Comparison of ENCODE assay signal across 8 mouse cellular contexts in genomic region chr19:4438791-4439160, GRCm38 (mm10). TPM values are rescaled to one million over a fixed set of nuclear protein-coding genes. Genes with fewer than 3 reads are reported as not detected.
A peak's percentile ranks its signal among the peaks of the same experiment; 100 is the strongest.
DNase-seq lines count a peak whose midpoint lies in the region; ATAC-seq lines count a peak whose summit lies in the region.

No protein-coding gene starts in this region.

- peaks cover 62% of the 10 kb centered on the region for H3K27me3 ChIP-seq in megakaryocyte, embryonic 14.5 days (replicated peaks)
- peaks cover 37% of the 10 kb centered on the region for H3K27me3 ChIP-seq in forebrain, embryonic 10.5 days (ENCODE audit: poor library complexity, severe bottlenecking)
- no peaks in the 10 kb centered on the region for H3K27me3 ChIP-seq in limb, embryonic 13.5 days
- no peaks in the 10 kb centered on the region for H3K27me3 ChIP-seq in stomach, embryonic 16.5 days (ENCODE audit: control insufficient read depth, insufficient read depth, low read length)

- ATAC-seq in megakaryocyte, adult 5-6 weeks (ENCODE audit: poor library complexity, severe bottlenecking) = no peak
- 0 out of 2 replicates have a peak, but pooled peaks have one; percentile 6 for ATAC-seq in limb, embryonic 13.5 days (ENCODE audit: low FRiP score, low read depth)
- ATAC-seq in stomach, embryonic 16.5 days (ENCODE audit: insufficient read depth, low FRiP score) = no peak
- ATAC-seq in megakaryocyte progenitor cell, adult 5-6 weeks (replicated peaks; ENCODE audit: poor library complexity) = no peak
- no peak for ATAC-seq in activated CD4-positive, CD25-positive, alpha-beta regulatory T cell, adult 4 months

- H3K4me3 ChIP-seq in megakaryocyte, embryonic 14.5 days (replicated peaks) = peak overlapping the region; percentile 88
- H3K4me3 ChIP-seq in forebrain, embryonic 10.5 days = peak overlapping the region; percentile 81
- H3K4me3 ChIP-seq in limb, embryonic 13.5 days = peak overlapping the region; percentile 83
- peak overlapping the region; percentile 70 for H3K4me3 ChIP-seq in stomach, embryonic 16.5 days (replicated peaks; ENCODE audit: low read length)

- H3K9me3 ChIP-seq in megakaryocyte, embryonic 14.5 days = peaks cover 17% of the 10 kb centered on the region
- H3K9me3 ChIP-seq in forebrain, embryonic 10.5 days = no peaks in the 10 kb centered on the region; the same call in 1 of the 2 replicates
- no peaks in the 10 kb centered on the region for H3K9me3 ChIP-seq in limb, embryonic 13.5 days
- no peaks in the 10 kb centered on the region for H3K9me3 ChIP-seq in stomach, embryonic 16.5 days (replicated peaks; ENCODE audit: control insufficient read depth, low read length)

- no peak for DNase-seq in forebrain, embryonic 10.5 days (ENCODE audit: extremely low spot score, low spot score)
- DNase-seq in left cerebral cortex, postnatal 10 days (ENCODE audit: extremely low spot score in 1 of 2, low spot score in 2 of 2) = no peak

- H3K36me3 ChIP-seq in megakaryocyte, embryonic 14.5 days (replicated peaks; ENCODE audit: low read length) = no peaks in the 10 kb centered on the region
- peaks cover 2% of the 10 kb centered on the region; the same call in 1 of the 2 replicates for H3K36me3 ChIP-seq in forebrain, embryonic 10.5 days (replicated peaks)
- H3K36me3 ChIP-seq in limb, embryonic 13.5 days = peaks cover 17% of the 10 kb centered on the region
- H3K36me3 ChIP-seq in stomach, embryonic 16.5 days (ENCODE audit: control insufficient read depth, insufficient read depth, low read length) = no peaks in the 10 kb centered on the region

- H3K4me2 ChIP-seq in limb, embryonic 13.5 days (replicated peaks) = peak overlapping the region; percentile 91
- peak overlapping the region; percentile 69 for H3K4me2 ChIP-seq in stomach, embryonic 16.5 days (ENCODE audit: low read depth, low read length)

- peak overlapping the region; percentile 85 for H3K27ac ChIP-seq in forebrain, embryonic 10.5 days
- H3K27ac ChIP-seq in limb, embryonic 13.5 days = peak overlapping the region; percentile 55; the same call in 1 of the 2 replicates
- peak overlapping the region; percentile 57 for H3K27ac ChIP-seq in stomach, embryonic 16.5 days (ENCODE audit: low read length)

- peaks cover 50% of the 10 kb centered on the region for H3K4me1 ChIP-seq in megakaryocyte, embryonic 14.5 days
- H3K4me1 ChIP-seq in forebrain, embryonic 10.5 days = peaks cover 46% of the 10 kb centered on the region
- peaks cover 45% of the 10 kb centered on the region for H3K4me1 ChIP-seq in limb, embryonic 13.5 days
- H3K4me1 ChIP-seq in stomach, embryonic 16.5 days (ENCODE audit: control insufficient read depth, insufficient read depth, low read length) = peaks cover 33% of the 10 kb centered on the region

- WGBS in forebrain, embryonic 10.5 days = 7% methylated on average over 8 of the region's 8 CpGs
- 1% methylated on average over 8 of the region's 8 CpGs for WGBS in limb, embryonic 13.5 days
- WGBS in stomach, embryonic 16.5 days = 5% methylated on average over 8 of the region's 8 CpGs

- intact Hi-C loops in left cerebral cortex, postnatal 10 days (cut with DNase I) = no loop called here

- H3K9ac ChIP-seq in limb, embryonic 13.5 days = peak overlapping the region; percentile 85
- H3K9ac ChIP-seq in stomach, embryonic 16.5 days (ENCODE audit: low read length) = peak overlapping the region; percentile 81

RNA-seq across cellular contexts. Expression of gene Rhod, which starts 0.5 kb away (rescaled TPM):
- 0.16 TPM in 1 of 2 replicates, not detected in the other for polyA plus RNA-seq in megakaryocyte, embryonic 14.5 days (2012; ENCODE audit: insufficient read depth, low replicate concordance)
- not detected in 2 replicates for total RNA-seq in megakaryocyte, adult 5-6 weeks (2015)
- not detected in 2 replicates for total RNA-seq in megakaryocyte, adult 5-6 weeks (2017)
- polyA plus RNA-seq in forebrain, embryonic 10.5 days (2016; fragmentation: Nextera tagmentation; extraction: Ambion mirVana) = 20.8 and 23.2 TPM in 2 replicates
- 51.2 and 53.9 TPM in 2 replicates for polyA plus RNA-seq in limb, embryonic 13.5 days (2015; fragmentation: Nextera tagmentation; extraction: Ambion mirVana)
- polyA plus RNA-seq in stomach, embryonic 16.5 days (2015; fragmentation: Nextera tagmentation; extraction: Ambion mirVana) = 24.3 and 36.4 TPM in 2 replicates
- not detected in 2 replicates for total RNA-seq in megakaryocyte progenitor cell, adult 5-6 weeks (2015)
- total RNA-seq in megakaryocyte progenitor cell, adult 5-6 weeks (2017) = not detected in 2 replicates
- polyA plus RNA-seq in activated CD4-positive, CD25-positive, alpha-beta regulatory T cell, adult 4 months (2017; shearing (Covaris generic)) = 1 to 10 TPM; 1.9 to 3.2 TPM
- 1 to 10 TPM in 1 of 2 experiments, under 1 TPM in 1; 0.95 to 1.7 TPM for total RNA-seq in left cerebral cortex, postnatal 10 days (2021)

RNA-seq across cellular contexts. Expression of gene Syt12, which starts 38.5 kb away (rescaled TPM):
- not detected in 2 replicates for polyA plus RNA-seq in megakaryocyte, embryonic 14.5 days (2012; ENCODE audit: insufficient read depth, low replicate concordance)
- not detected in 2 replicates for total RNA-seq in megakaryocyte, adult 5-6 weeks (2015)
- not detected in 2 replicates for total RNA-seq in megakaryocyte, adult 5-6 weeks (2017)
- polyA plus RNA-seq in forebrain, embryonic 10.5 days (2016; fragmentation: Nextera tagmentation; extraction: Ambion mirVana) = 2.5 and 3.0 TPM in 2 replicates
- 0.69 and 1.1 TPM in 2 replicates for polyA plus RNA-seq in limb, embryonic 13.5 days (2015; fragmentation: Nextera tagmentation; extraction: Ambion mirVana)
- 0.75 and 0.96 TPM in 2 replicates for polyA plus RNA-seq in stomach, embryonic 16.5 days (2015; fragmentation: Nextera tagmentation; extraction: Ambion mirVana)
- total RNA-seq in megakaryocyte progenitor cell, adult 5-6 weeks (2015) = not detected in 2 replicates
- total RNA-seq in megakaryocyte progenitor cell, adult 5-6 weeks (2017) = not detected in 2 replicates
- polyA plus RNA-seq in activated CD4-positive, CD25-positive, alpha-beta regulatory T cell, adult 4 months (2017; shearing (Covaris generic)) = under 1 TPM in 1 of 2 experiments, not detected in 1; 0.14 TPM
- 10 to 100 TPM; 13.3 to 16.6 TPM for total RNA-seq in left cerebral cortex, postnatal 10 days (2021)

RNA-seq across cellular contexts. Expression of gene Kdm2a, which starts 40.7 kb away (rescaled TPM):
- 9.4 and 14.6 TPM in 2 replicates for polyA plus RNA-seq in megakaryocyte, embryonic 14.5 days (2012; ENCODE audit: insufficient read depth, low replicate concordance)
- total RNA-seq in megakaryocyte, adult 5-6 weeks (2015) = 60.4 and 63.0 TPM in 2 replicates
- total RNA-seq in megakaryocyte, adult 5-6 weeks (2017) = 54.7 and 72.5 TPM in 2 replicates
- polyA plus RNA-seq in forebrain, embryonic 10.5 days (2016; fragmentation: Nextera tagmentation; extraction: Ambion mirVana) = 55.2 and 57.2 TPM in 2 replicates
- polyA plus RNA-seq in limb, embryonic 13.5 days (2015; fragmentation: Nextera tagmentation; extraction: Ambion mirVana) = 53.9 TPM in 2 replicates
- polyA plus RNA-seq in stomach, embryonic 16.5 days (2015; fragmentation: Nextera tagmentation; extraction: Ambion mirVana) = 35.9 and 37.0 TPM in 2 replicates
- 59.0 and 64.3 TPM in 2 replicates for total RNA-seq in megakaryocyte progenitor cell, adult 5-6 weeks (2015)
- 58.3 and 60.2 TPM in 2 replicates for total RNA-seq in megakaryocyte progenitor cell, adult 5-6 weeks (2017)
- polyA plus RNA-seq in activated CD4-positive, CD25-positive, alpha-beta regulatory T cell, adult 4 months (2017; shearing (Covaris generic)) = 10 to 100 TPM; 54.9 to 68.6 TPM
- total RNA-seq in left cerebral cortex, postnatal 10 days (2021) = 10 to 100 TPM; 66.6 to 67.3 TPM

RNA-seq across cellular contexts. Expression of gene 2010003K11Rik, which starts 59.6 kb away (rescaled TPM):
- 0.26 TPM in 1 of 2 replicates, not detected in the other for polyA plus RNA-seq in megakaryocyte, embryonic 14.5 days (2012; ENCODE audit: insufficient read depth, low replicate concordance)
- not detected in 2 replicates for total RNA-seq in megakaryocyte, adult 5-6 weeks (2015)
- total RNA-seq in megakaryocyte, adult 5-6 weeks (2017) = not detected in 2 replicates
- polyA plus RNA-seq in forebrain, embryonic 10.5 days (2016; fragmentation: Nextera tagmentation; extraction: Ambion mirVana) = not detected in 2 replicates
- not detected in 2 replicates for polyA plus RNA-seq in limb, embryonic 13.5 days (2015; fragmentation: Nextera tagmentation; extraction: Ambion mirVana)
- polyA plus RNA-seq in stomach, embryonic 16.5 days (2015; fragmentation: Nextera tagmentation; extraction: Ambion mirVana) = 1.8 and 2.5 TPM in 2 replicates
- not detected in 2 replicates for total RNA-seq in megakaryocyte progenitor cell, adult 5-6 weeks (2015)
- not detected in 2 replicates for total RNA-seq in megakaryocyte progenitor cell, adult 5-6 weeks (2017)
- polyA plus RNA-seq in activated CD4-positive, CD25-positive, alpha-beta regulatory T cell, adult 4 months (2017; shearing (Covaris generic)) = not detected
- total RNA-seq in left cerebral cortex, postnatal 10 days (2021) = not detected
